Mouse (Mus musculus) adrenal gland (tissue): Measurements from ENCODE around the gene Gnptg.

Source experiments
- intact Hi-C: fragments of 180-260 bp; cut with DNase I; formaldehyde crosslinking; loops from one replicate; pipeline ENCODE4 v1.15.1; 2025
- microRNA-seq, 2 experiments: library from miRNA; unstranded; fragments of <30 nt; microRNA quantifications; one replicate each; pipeline ENCODE4; 2019

The Gnptg gene

GRCm38 (mm10) chr17:25202401-25202800 lies 37.5 kb downstream of the Gnptg start:
- intact Hi-C loops, result no loop called here

DNA sequence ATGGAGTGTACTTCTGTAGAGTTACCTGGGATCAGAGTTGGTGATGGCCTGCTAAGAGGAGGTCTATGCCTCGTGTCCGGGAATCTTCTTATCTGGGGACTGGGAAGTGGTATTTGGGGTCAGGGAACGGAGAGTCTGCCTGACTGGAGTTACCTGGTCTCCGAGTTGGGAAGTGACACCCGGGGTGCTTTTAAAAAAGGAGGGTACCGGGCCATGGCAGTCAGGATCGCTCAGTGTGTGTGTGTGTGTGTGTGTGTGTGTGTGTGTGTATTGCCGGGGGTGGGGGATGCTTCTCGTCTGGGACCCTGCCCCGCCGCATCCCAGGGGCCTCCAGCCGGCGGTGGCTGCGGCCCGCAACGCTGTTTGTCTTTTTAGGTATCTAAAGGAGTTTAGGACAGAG lies 50.8 kb downstream of the Gnptg start:
- intact Hi-C loops, result loop anchor here (10.0 kb wide), 1 partner anchor 74 kb away; the partner anchor contains the start of gene Telo2

GRCm38 (mm10) chr17:25188150-25189031 lies 51.5 kb downstream of the Gnptg start, which contains the start of gene Unkl:
TSS of gene Unkl (plus strand) at chr17:25188397.
- intact Hi-C loops, result loop anchor here (10.0 kb wide), 1 partner anchor 74 kb away; the partner anchor contains the start of gene Telo2

GRCm38 (mm10) chr17:25187784-25188149 lies 52.2 kb downstream of the Gnptg start:
- intact Hi-C loops, result loop anchor here (10.0 kb wide), 1 partner anchor 73 kb away; the partner anchor contains the start of gene Telo2

GRCm38 (mm10) chr17:25184961-25185360 lies 55.0 kb downstream of the Gnptg start:
- intact Hi-C loops, result loop anchor here (10.0 kb wide), 1 partner anchor 70 kb away; the partner anchor contains the start of gene Telo2

GRCm38 (mm10) chr17:25184129-25184691 lies 55.7 kb downstream of the Gnptg start, which contains the start of gene BC003965:
TSS of gene BC003965 (plus strand) at chr17:25184554.
- intact Hi-C loops, result loop anchor here (10.0 kb wide), 1 partner anchor 69 kb away; the partner anchor contains the start of gene Telo2

Small RNA genes lying within 50 kb of the gene (microRNA-seq; reads per million reads assigned to microRNA genes)
- gene Mir3547, result 36.1 to 42.9 reads per million in 2 experiments
